Mouse (Mus musculus): ENCODE results near the gene Igsf21.

Gene Igsf21

DNA sequence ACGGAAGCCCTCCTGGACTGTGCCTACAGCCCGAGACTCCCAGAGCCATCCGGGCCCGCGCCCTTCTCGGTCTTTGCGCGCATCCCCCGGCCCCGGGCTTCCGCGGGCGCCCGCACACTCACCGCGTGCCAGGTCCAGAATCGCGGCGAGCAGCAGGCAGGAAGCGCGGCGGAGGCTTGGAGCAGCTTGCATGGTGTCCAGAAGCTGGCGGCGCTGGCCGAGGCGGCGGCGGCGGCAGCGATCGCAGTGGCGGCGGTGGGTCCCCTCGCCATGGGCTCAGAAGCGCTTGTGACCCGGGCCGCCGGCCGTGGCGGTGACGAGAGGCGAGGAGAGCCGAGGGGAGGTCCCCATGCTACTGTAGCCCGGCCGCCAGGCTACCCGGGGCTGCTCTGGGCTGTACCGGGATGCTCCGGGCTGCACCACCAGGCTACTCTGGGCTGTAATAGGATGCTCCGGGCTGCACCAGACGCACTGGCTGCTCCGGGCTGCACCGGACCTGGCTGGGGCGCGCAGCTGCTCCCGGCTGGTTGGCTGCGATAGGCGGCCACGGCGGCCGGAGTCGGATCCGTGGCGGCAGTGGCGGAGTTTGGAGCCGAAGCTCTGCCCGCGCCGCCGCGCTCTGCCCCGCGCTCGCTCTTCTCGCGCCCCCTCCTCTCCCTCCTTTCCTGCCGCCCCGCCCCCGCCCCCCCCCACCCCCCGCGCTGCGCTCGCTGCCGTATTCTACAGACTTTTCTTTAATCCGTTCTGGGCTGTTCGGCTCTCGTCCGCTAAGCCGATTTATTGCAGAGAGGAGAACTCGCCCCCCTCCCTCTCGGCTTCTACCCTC, at the start of gene Igsf21:
Gene Igsf21 (minus strand): TSS at position 605 of the 826 bp plus-strand sequence.
- in situ Hi-C loops (cut with MboI; ENCODE audit: low sequenced_read_pairs), result no loop called here

DNA sequence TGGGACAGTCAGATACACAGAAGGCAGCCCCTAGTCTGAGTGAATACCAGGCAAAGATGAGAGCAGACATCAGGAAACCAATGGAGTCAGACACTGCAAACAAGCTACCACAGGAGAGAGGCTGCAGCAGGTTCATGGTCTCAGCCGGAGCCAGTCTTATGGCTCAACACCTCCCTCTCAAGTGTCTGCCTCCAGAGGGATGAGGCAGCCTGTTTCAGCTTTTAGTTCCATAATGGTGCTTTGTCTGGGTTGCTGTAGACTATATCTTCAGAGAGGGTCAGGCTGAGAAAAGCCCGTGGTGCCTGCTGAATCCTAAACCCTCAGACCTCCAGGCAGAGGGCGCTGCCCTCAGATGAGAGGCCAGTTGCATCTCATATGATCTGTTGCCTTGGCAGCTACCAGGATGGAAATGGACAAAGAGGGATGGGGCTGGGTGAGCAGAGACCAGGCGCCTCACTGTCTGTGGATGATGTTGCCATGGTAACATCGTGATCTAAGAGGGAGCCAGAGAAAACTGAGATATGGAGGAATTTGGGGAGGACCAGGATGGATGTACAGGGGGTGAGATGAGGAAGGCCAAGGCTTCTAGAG, 39.2 kb upstream of the Igsf21 start:
- in situ Hi-C loops (cut with MboI; ENCODE audit: low sequenced_read_pairs), result no loop called here

DNA sequence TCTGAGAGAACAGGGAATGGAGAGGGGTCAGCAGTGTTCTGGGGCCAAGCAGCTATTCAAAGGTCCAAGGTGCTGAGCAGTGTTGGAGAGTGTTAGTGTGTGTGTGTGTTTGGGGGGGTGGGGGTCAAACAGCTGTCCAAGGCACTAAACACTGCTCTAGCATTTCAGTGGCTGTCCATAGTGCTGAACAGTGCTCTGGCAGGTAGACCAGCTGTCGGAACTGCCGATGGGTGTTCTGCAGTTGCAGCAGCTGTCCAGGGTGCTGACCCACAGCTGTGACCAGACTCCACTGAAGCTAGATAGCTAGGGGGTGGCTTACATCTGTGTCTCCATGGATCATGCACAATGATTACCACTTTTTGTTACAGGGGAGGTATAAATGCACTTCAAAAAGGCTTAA, 36.8 kb upstream of the Igsf21 start:
- in situ Hi-C loops (cut with MboI; ENCODE audit: low sequenced_read_pairs), result no loop called here

DNA sequence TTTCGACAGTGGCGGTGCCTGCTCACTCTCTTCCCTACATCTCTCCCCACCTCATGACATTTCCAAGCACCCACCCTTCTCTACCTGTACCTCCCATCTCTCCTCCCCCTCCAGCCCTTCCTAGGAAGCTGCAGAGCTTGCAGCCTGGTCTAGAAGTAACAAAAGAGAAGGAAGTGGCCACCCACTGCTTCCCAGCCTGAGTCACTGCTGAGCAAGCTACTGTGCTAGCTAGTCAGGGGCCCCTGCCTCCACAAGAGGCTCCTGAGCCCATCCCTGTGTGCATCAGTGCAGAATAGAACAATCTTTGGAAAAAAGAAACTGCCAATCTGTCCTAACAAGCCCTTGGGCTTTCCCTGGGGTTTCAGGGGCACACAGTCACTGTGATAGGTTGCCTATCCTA, 31.7 kb upstream of the Igsf21 start:
- in situ Hi-C loops (cut with MboI; ENCODE audit: low sequenced_read_pairs), result no loop called here

DNA sequence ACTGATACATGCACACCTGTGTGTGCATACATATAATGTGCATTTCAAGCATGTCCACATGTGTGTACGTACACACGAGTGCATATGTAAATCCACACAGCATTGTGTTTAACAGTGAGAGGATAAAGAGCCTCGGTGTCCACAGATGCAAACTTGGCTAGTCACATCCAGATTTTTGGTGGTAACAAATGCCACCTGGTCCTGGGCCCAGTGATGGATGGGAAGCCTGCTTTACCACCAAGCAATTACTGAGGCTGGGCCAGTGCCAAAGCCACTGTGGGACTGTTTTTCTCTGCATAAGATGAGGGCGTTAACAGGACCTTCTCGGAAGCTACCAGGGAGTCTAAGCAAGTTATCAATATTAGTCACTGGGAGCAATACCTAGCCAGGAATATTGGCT, 25.3 kb upstream of the Igsf21 start:
- in situ Hi-C loops (cut with MboI; ENCODE audit: low sequenced_read_pairs), result loop anchor here (25.0 kb wide), 1 partner anchor 365 kb away; no protein-coding TSS in a partner anchor

DNA sequence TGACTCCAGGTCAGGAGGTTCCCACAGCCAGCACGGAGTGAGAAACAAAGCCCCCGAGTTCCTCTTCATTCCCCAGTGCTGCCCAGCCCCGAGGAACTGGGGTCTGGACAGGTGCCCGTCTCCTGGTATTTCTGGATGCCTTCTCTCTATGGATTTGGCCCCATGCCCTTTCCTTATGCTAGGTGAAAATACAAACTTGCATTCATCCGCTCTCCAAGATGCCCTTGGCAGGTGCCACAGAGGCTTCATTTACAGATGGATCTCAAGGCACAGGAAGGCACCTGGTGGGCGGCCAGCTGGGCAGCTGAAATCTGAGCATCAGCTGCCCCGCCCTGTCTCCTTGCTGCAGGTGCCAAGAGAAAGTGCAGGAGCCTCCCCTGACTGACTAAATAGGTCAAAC, 23.9 kb upstream of the Igsf21 start:
- in situ Hi-C loops (cut with MboI; ENCODE audit: low sequenced_read_pairs), result loop anchor here (25.0 kb wide), 1 partner anchor 367 kb away; no protein-coding TSS in a partner anchor

DNA sequence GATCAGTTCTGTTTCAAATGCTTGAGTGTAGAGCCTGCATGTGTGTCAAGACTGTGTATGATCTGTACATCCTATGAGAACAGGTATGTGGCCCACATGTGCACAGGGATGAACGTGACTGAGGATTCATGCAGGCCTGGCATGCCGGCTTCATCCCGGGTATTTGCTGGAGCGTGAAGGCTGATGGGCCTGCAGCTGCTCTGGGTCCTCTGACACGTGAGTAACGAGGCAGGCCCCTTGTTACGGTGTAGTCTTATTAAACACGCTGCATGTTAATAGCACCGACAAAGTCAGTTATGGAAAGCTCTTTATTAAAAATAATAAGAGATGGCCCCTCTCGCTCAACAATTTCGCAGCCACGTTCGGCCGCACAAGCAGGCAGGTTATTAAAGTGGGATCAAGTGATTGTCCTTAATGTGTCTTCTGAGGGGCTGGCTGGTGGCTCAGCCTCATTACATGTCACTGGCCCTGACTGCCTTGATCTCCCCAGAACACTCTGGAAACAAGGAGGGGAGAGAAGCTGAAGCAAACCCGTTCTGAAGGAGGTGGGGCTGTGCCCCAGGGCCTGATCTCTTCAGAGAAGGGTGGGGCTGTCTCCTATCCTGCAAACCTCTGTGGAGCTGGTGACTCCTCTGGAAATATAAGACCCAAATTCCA, 22.7 kb upstream of the Igsf21 start:
- in situ Hi-C loops (cut with MboI; ENCODE audit: low sequenced_read_pairs), result loop anchor here (25.0 kb wide), 1 partner anchor 368 kb away; no protein-coding TSS in a partner anchor

DNA sequence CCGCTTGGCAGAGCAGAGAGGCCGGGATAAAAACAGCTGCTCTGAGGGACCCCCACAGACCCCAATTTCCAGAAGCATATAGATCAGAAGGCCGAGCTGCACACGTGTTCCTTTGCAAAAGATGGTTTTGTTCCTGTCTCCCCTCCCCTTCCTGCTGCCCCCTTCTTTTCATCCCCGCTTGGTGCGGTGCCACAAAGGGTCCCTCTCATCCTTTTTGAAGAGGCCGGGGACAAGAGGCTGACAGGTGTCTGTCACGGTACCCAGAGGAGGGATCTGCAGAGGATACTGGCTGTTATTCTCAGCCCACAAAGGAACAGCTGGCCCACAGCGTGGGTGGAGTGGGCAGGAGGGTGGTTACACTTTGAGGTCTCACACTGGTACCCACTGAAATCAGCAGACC, 21.3 kb upstream of the Igsf21 start:
- in situ Hi-C loops (cut with MboI; ENCODE audit: low sequenced_read_pairs), result loop anchor here (25.0 kb wide), 1 partner anchor 369 kb away; no protein-coding TSS in a partner anchor

DNA sequence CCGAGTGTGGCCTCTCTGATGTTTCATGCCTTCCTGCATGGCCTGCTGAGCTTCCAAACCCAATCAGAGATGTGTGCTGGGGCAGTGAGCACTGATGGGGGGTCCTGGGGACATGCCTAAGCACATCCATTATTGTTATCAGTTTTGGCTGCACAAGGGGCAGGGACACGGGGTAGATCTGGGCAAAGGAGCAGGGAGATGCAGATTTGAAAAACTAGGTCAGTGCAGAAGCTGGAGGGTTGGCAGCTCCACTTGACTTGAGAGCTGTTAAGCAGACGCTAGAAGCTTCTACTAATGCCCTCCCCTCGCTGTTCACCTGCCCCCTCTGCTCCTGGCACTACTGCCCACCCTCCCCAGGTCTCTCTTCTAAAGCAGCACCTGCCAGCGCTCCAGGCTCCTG, 20.5 kb upstream of the Igsf21 start:
- in situ Hi-C loops (cut with MboI; ENCODE audit: low sequenced_read_pairs), result loop anchor here (25.0 kb wide), 1 partner anchor 370 kb away; no protein-coding TSS in a partner anchor

DNA sequence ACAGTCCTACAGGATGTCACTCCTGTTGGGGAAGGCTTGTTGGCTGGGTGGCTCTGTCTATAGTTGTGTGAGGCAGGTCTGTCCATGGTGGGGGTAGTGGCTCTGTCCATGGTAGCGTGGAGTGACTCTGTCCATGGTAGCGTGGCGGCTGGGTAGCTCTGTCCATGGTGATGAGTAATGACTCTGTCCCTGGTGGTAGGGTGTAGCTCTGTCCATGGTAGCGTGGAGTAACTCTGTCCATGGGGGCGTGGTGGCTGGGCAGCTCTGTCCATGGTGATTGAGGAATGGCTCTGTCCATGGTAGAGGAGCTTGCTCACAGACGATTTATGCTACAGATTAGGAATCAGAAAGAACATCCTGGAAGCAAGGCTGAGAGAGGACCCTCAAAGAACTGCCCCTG, 12.4 kb upstream of the Igsf21 start:
- in situ Hi-C loops (cut with MboI; ENCODE audit: low sequenced_read_pairs), result loop anchor here (25.0 kb wide), 1 partner anchor 378 kb away; no protein-coding TSS in a partner anchor

DNA sequence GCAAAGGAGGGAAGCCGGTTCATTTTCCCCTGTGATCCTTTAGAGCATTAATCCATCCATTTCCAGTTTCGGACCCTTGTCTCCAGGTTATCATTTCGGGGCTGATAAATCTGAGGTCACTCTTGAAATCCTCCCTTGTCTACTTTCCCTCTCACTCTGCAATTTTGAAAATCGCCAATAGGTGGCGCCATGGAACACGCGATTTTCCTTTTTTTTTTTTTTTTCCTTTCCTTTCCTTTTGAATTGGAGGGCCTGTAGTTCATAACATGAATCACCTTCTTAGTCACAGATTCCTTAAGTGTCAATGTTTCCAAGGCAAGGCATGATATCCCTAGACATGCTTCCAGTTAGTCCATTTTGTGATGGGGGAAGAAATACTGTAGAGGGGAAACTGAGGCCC, 5.8 kb upstream of the Igsf21 start:
- in situ Hi-C loops (cut with MboI; ENCODE audit: low sequenced_read_pairs), result loop anchor here (25.0 kb wide), 1 partner anchor 385 kb away; no protein-coding TSS in a partner anchor

DNA sequence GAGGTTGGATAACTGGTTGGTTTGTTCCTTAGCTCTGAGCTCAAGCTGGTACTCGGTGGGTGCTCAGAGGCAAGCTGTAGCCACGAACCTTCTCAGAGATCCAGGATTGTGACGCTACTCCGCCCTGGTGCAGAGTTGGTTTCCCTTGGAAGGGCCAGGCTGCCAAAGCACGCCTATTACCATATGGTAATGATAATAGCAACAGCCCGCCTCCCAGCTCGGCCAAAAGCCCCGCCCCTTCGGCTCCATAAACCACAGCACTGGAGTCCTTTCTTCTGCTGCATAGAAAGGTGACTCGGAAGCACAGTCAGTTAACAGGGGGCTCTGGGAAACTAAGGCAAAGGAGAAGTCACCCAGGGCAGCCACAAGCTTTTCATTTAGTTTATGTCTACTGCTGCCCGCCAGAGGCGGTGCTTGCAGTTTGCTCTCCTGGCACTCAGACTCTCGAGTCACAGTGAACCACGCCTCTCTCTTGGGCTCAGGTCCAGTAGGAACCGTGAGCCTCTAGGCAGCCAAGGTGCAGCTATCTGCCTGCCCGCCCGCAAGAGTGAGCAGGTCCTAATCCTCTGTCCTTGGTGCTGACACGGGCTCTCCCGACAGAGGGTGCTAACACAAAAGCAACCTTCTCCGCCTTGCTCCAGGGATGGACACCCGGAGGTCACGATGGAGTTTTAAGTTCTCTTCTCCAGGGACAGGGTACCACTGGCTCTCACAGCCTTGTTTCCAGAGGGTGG, 2.6 kb upstream of the Igsf21 start:
- in situ Hi-C loops (cut with MboI; ENCODE audit: low sequenced_read_pairs), result no loop called here

DNA sequence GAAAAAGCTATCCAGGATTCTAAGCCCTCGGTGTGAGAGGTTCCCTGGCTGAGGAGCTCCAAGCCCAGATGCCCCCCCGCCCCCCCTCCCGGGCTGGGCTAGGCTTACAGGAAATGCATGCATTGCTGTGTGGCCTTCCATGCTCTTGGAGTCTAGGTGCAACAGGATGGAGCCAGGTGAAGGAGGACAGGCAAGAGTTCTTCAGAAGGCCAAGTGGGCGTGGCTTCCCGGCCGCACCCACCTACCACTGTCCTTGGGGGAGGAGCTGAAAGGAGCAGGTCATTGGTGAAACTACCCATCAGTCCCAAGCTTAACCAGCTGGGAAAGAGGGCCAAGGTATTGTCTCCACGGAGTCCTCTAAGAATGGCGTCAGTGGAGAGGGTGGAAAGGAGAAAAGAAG, 1.8 kb upstream of the Igsf21 start:
- in situ Hi-C loops (cut with MboI; ENCODE audit: low sequenced_read_pairs), result no loop called here

DNA sequence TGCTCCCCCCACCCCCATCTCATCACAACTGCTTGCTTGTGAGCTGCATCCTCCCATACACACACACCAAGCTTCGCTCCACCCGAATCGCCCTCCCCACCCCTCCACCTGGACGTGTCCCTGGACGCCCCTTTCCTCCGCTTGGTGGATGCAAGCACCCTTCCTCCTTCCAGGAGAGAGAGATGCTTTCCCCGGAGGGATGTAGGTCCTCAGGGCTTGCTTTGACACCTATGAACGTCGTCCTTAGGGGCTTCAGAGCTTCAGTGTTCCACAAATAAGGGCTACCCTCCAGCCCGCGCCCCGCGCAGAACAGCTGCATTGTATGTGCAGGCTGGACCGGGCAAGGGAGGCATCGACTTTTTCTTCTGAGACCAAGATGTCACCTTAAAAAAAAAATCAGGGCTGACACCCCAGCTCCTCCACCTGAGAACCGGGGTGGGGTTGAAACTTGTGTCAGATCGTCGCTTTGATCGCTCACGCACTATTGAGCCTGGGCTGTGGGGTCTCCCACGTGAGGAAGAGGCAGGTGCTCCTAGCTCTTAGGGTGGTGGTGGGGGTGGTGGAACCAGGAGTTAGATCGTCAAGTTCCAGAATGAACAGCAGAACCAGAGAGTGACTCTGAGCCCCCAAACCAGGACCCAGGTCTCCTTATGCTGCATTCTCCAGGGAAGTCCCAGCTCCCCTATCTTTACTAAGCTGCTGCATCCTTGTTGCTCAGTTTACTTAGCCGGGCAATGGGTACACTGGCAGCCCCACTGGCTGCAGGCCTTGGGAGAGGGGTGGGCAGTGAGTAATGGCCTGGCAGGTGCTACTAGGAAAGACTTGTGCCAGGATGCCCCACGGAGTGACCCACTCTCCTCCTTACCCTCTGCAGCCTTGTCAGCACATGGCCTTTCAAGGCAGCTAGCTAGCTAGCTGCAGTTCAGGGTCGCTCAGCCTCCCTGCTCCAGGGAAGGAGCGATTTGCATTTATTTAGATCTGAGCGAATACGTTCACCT, 721 bp upstream of the Igsf21 start:
- in situ Hi-C loops (cut with MboI; ENCODE audit: low sequenced_read_pairs), result no loop called here

DNA sequence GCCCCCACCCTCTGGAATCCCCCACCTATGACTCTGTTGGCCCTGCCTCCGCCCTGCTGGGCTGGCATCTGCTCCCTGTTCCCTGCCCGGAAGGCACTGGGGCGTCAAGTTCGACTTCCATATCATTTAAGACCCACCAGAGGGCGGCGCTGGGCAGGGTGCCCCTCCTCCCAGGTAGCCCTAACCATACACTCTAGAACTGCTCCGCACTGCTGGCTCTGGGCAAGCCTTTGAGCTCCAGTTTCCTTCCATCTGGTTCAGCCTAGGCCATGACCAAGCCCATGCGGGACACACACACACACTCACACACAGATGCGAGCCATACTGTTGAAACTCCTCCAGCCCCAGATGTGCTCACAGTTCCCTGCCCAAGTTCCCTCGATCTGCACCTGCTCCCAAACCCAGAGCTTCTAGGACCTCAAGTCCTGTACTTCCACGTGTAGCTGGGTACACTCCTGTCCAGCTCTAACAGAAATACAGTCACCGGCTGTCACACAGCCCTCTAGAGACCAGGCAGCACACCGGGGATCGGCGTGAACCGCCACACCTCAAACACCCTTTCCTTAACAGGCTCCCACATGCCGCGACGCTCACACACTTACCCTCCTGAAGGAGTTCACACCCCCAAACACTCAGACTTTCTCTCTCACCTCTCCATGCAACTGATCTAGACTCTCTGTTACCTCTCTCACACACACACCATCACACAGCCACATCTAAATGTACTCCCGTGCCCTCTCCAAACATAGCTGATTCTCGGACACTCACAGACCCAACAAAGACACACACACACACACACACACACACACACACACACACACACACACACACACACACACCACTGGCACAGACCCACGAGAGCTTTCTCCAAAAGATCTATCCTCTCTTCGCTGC, 1.1 kb downstream of the Igsf21 start:
- in situ Hi-C loops (cut with MboI; ENCODE audit: low sequenced_read_pairs), result no loop called here

DNA sequence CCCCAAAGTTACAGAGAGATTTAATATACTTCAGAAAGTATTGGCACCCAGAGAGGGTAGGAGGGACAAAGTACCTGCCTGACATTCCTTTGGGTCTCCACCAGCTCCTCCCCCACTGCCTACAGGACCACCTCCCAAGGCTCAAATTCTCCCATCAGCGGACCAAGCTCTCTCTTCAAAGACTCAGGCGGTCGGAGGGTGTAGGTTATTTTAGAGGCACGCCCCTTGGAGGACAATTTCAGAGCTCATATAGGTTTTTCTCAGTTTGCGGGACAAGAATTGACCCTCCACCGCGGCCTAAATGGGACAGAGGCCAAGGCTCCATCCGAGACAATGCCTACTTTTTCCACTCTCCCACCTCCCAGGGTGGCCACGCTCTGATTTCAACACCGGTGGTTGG, 1.7 kb downstream of the Igsf21 start:
- in situ Hi-C loops (cut with MboI; ENCODE audit: low sequenced_read_pairs), result no loop called here

DNA sequence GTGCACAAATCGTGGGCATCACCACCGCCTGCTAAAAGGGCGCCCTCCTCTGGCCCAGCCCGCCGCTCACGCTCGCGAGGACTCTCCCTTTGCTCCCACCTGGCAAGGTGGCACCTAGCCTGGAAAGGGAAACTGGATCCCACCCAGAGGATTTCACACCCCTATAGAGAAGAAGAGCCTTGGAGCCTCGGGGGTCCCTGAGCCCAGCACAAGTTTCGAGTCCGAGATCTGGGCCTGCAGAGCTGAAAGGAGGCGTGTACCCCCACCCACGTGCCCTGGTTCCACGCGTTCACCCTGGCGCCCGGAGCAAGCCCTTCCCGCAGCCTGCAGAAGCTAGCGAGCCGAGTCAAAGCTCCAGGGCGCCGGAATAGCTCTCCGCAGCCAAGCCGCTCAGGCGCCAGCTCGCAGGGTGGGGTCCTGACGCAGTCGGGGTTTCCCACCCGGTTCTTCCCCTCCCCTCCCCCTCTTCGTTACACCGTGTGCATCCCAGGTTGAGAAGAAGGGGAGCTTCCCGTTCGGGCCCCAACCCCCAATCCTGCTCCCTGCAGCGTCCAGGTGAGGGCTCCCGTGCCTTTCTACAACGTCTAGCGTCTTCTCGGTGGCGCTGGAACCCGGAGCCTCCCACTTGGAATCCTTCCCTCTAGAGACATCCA, 2.3 kb downstream of the Igsf21 start:
- in situ Hi-C loops (cut with MboI; ENCODE audit: low sequenced_read_pairs), result no loop called here

DNA sequence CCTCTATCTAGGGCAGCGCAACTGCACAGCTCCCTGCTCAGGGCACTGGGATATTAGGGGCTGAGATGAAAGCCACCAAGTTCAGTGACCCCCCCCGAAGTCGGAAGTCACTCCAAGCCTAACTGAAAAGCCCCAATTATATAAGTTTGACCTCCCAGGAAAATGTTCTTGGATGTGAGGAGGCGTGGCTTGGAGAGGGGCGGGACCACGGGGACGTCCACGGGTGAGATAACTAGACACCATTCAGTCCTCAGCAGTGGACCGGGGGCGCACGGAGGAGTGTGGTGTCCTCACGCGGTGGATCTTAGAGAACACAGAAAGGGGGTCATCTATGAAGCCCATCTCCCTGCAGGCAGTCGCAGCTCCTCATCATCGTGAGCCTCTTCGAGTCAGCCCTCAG, 3.4 kb downstream of the Igsf21 start:
- in situ Hi-C loops (cut with MboI; ENCODE audit: low sequenced_read_pairs), result no loop called here
